Mouse (Mus musculus) spleen, postnatal 10 days (tissue): ENCODE data around the gene Gp1ba.

Experiments
- DNase-seq, 2 experiments: peaks; one replicate each; pipeline ENCODE4 v3.0.0; 2021 to 2022; ENCODE audit warnings: low spot score in 2 of 2

Gp1ba gene

GRCm38 (mm10) chr11:70628431-70628830 lies 10.5 kb upstream of the Gp1ba start:
- no peak for DNase-seq

GRCm38 (mm10) chr11:70629557-70629956 lies 9.4 kb upstream of the Gp1ba start:
- peak in 1 of 2 experiments; percentile 61 for DNase-seq

- no peak for DNase-seq
These were observed 8.8 kb upstream of the Gp1ba start for GRCm38 (mm10) chr11:70630129-70630528.

- DNase-seq, result no peak
These were observed 3.3 kb upstream of the Gp1ba start for GRCm38 (mm10) chr11:70635601-70636000.

- no peak for DNase-seq
These were observed 1.2 kb upstream of the Gp1ba start for GRCm38 (mm10) chr11:70637764-70638163.

GRCm38 (mm10) chr11:70638293-70638692 lies 629 bp upstream of the Gp1ba start:
- DNase-seq, result no peak

GRCm38 (mm10) chr11:70639976-70640375 lies 1.1 kb downstream of the Gp1ba start:
- DNase-seq, result no peak

GRCm38 (mm10) chr11:70641241-70641640 lies 2.3 kb downstream of the Gp1ba start:
- DNase-seq, result no peak

- DNase-seq, result no peak
These were observed 4.1 kb downstream of the Gp1ba start for GRCm38 (mm10) chr11:70643051-70643450.

GRCm38 (mm10) chr11:70644564-70645103 lies 5.7 kb downstream of the Gp1ba start:
- DNase-seq, result no peak

GRCm38 (mm10) chr11:70645461-70646258 lies 6.7 kb downstream of the Gp1ba start:
- no peak for DNase-seq

GRCm38 (mm10) chr11:70646259-70646555 lies 7.3 kb downstream of the Gp1ba start:
- no peak for DNase-seq

GRCm38 (mm10) chr11:70646691-70647650 lies 8.0 kb downstream of the Gp1ba start, which contains the start of the genes Rnf167 and Slc25a11:
TSS of gene Rnf167 (plus strand) at chr11:70647235.
TSS of gene Slc25a11 (minus strand) at chr11:70647479.
- peak; percentile 91 to 98 for DNase-seq

GRCm38 (mm10) chr11:70647716-70648420 lies 8.9 kb downstream of the Gp1ba start:
- DNase-seq, result peak; percentile 69 to 75

GRCm38 (mm10) chr11:70648512-70648911 lies 9.6 kb downstream of the Gp1ba start:
- no peak for DNase-seq

GRCm38 (mm10) chr11:70649185-70649734 lies 10.3 kb downstream of the Gp1ba start:
- DNase-seq, result no peak

- peak in 1 of 2 experiments; percentile 64 for DNase-seq
These were observed 11.6 kb downstream of the Gp1ba start for GRCm38 (mm10) chr11:70650322-70651175.

- peak in 1 of 2 experiments; percentile 29 for DNase-seq
These were observed 12.5 kb downstream of the Gp1ba start for GRCm38 (mm10) chr11:70651391-70651790.

GRCm38 (mm10) chr11:70652029-70652883 lies 13.3 kb downstream of the Gp1ba start:
- peak in 1 of 2 experiments; percentile 56 for DNase-seq
